Mouse (Mus musculus) kidney, embryonic 14.5 days (tissue): ENCODE results near the gene Chmp4b. TPM values are rescaled to one million over a fixed set of nuclear protein-coding genes. Genes with fewer than 3 reads are reported as not detected.

Source experiments
- ATAC-seq: fragments of 200-750 bp; cut with Nextera tagmentation; 2 replicates; pipeline ENCODE4 v1.8.0; 2017; ENCODE audit warnings: moderate number of reproducible peaks, mild to moderate bottlenecking, moderate TSS enrichment, moderate library complexity; ENCODE audit not compliant: low FRiP score, low TSS enrichment
- H3K27ac ChIP-seq: fragments of 300-500 bp; sonication (generic); 2 replicates; pipeline ENCODE4 v1.5.1; 2014; ENCODE audit warnings: low read depth, mild to moderate bottlenecking, low read length, moderate library complexity, mixed read lengths
- H3K27me3 ChIP-seq: fragments of 300-500 bp; sonication (generic); 2 replicates; pipeline ENCODE4 v1.6.1; 2014; ENCODE audit warnings: mild to moderate bottlenecking, low read length; ENCODE audit not compliant: control insufficient read depth, insufficient read depth
- H3K36me3 ChIP-seq: fragments of 300-500 bp; sonication (generic); 2 replicates; pipeline ENCODE4 v1.6.1; 2014; ENCODE audit warnings: low read length, mixed read lengths; ENCODE audit not compliant: control insufficient read depth, insufficient read depth
- H3K4me1 ChIP-seq: fragments of 300-500 bp; sonication (generic); 2 replicates; pipeline ENCODE4 v1.6.1; 2014; ENCODE audit warnings: low read length, mixed read lengths; ENCODE audit not compliant: control insufficient read depth, insufficient read depth
- H3K4me2 ChIP-seq: fragments of 300-500 bp; sonication (generic); replicated peaks from 2 replicates; pipeline ENCODE4 v1.6.1; 2014; ENCODE audit warnings: low read depth, mild to moderate bottlenecking, low read length
- H3K4me3 ChIP-seq: fragments of 300-500 bp; sonication (generic); 2 replicates; pipeline ENCODE4 v1.5.1; 2014; ENCODE audit warnings: mild to moderate bottlenecking, low read length
- H3K9ac ChIP-seq: fragments of 300-500 bp; sonication (generic); 2 replicates; pipeline ENCODE4 v1.6.1; 2014; ENCODE audit warnings: low read depth, mild to moderate bottlenecking, low read length, moderate library complexity
- H3K9me3 ChIP-seq: fragments of 300-500 bp; sonication (generic); 2 replicates; pipeline ENCODE4 v1.6.1; 2016; ENCODE audit warnings: low read length; ENCODE audit not compliant: control insufficient read depth
- WGBS: fragments of 180-500 bp; shearing (Covaris S2); extraction: QIAGEN DNeasy Blood & Tissue Kit; methylation state at CpG from one replicate; pipeline ENCODE4 v1.1.7; 2014; 5-methylcytosine and 5-hydroxymethylcytosine counted together
- polyA plus RNA-seq: library from polyadenylated mRNA; unstranded; fragments of >200 nt; fragmentation: Nextera tagmentation; extraction: Ambion mirVana; gene quantifications from 2 replicates; pipeline ENCODE4 v1.2.1, GENCODE M21; 2014

The Chmp4b gene
- polyA plus RNA-seq = 13.9 and 19.5 TPM in 2 replicates

DNA sequence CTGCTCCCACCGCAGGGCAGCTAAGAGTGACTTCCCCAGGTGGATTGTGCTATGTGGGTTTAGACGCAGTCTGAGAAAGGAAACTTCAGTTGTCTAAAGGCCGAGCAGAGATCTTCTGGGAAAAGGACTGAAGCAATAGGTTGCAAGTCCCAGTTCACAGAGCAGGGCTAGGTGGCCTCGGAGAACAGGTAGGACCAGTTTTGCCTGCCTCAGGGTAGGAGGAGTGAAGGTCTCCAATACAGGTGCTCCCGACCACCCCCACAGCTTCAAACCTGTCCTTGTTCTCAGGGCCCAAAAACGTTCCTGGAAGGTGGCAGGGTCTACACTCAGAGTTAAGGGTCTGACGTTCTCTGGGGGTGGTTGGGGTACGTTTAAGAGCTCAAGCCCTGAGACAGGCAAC, at the start of gene Chmp4b:
Gene Chmp4b, plus strand, starts transcription at position 343 of the 400 bp plus-strand sequence.
- WGBS = 45% methylated on average over 8 of the region's 8 CpGs
- peak within 1 kb of the TSS; percentile 69; the same call in 1 of the 2 replicates for H3K27ac ChIP-seq
- ATAC-seq = 0 out of 2 replicates have a peak, but pooled peaks have one; percentile 20

DNA sequence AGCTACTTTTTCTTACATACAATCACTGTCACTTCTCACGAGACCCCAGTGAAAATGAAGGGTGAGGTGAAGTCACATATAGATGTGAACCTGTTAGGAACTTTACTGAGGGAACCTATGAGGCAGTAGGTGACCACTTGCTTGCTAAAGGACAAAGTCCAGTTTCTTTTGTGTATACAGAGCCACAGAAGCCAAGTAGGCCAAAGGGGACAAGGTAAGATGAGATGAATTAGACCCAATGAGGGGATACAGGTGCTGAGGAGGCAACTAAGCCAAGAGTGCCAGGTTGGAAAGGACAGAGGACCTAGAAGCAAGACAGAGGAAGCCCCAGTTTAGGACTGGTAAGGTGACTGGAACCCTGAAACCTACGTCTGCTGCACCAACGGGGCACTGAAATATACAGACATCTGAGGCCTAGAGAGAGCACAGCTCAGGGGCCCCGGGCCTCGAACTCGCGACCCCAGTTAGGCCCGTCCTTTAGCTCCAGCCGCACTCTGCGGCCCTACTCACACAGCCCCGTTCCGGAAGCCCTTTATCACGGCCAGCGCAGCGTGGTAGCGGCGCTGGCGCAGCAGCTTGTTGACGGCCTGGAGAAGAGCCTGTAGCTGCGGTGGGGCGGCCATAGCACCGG, 48.4 kb upstream of the Chmp4b start:
- Histone ChIP-seq H3K9ac (peak overlapping the region; percentile 78), H3K36me3 (no peaks in the 10 kb centered on the region), H3K27ac (0 out of 2 replicates have a peak overlapping the region, but pooled peaks have one; percentile 30), H3K4me2 (peak overlapping the region; percentile 72), H3K4me3 (peak overlapping the region; percentile 81), H3K4me1 (peaks cover 11% of the 10 kb centered on the region), H3K9me3 (no peaks in the 10 kb centered on the region), H3K27me3 (no peaks in the 10 kb centered on the region)
- no peak for ATAC-seq
- 18% methylated on average over 22 of the region's 22 CpGs for WGBS

More for the DNA sequence above, at the start of gene Chmp4b:
- H3K9me3 ChIP-seq = no peaks in the 10 kb centered on the region
- H3K9ac ChIP-seq = no peak within 1 kb of the TSS
- 0 out of 2 replicates have a peak within 1 kb of the TSS, but pooled peaks have one; percentile 5 for H3K4me2 ChIP-seq
- no peaks in the 10 kb centered on the region for H3K27me3 ChIP-seq
- no peak within 1 kb of the TSS for H3K4me3 ChIP-seq
- no peaks in the 10 kb centered on the region for H3K36me3 ChIP-seq
- no peaks in the 10 kb centered on the region for H3K4me1 ChIP-seq

DNA sequence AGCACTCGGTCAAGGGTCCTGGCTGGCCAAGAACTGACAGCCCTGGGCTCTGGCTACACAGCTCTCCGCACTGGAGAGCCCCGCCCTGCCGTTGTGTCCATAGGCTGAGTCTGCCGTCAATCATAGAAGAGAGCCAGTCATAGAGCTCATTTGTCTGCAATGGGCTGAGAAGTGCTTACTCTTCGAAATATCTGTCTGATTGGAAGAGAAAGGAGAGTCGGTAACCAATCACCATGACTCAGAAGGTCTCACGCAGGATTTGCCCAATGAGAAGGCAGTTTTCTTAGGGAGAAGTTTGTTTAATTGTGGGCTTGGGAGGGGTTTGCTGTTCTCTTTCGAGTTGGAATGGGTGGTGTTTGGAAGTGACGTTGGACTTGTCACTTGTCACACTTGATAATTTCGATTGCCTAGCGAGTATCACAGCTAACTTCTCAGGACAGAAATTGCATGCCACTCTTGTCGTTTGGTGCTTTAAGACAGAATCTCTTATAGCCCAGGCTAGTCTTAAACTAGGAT, 47.8 kb upstream of the Chmp4b start, which contains the start of gene Pxmp4:
Gene Pxmp4, minus strand, starts transcription at position 71 of the 516 bp plus-strand sequence.
- peaks cover 11% of the 10 kb centered on the region for H3K4me1 ChIP-seq
- ATAC-seq = peak; percentile 100
- H3K4me3 ChIP-seq = peak within 1 kb of the TSS; percentile 81
- H3K27me3 ChIP-seq = no peaks in the 10 kb centered on the region
- no peaks in the 10 kb centered on the region for H3K9me3 ChIP-seq
- peak within 1 kb of the TSS; percentile 47; the same call in 1 of the 2 replicates for H3K27ac ChIP-seq
- WGBS = under 1% methylated on average over 13 of the region's 13 CpGs
- H3K36me3 ChIP-seq = no peaks in the 10 kb centered on the region
- H3K4me2 ChIP-seq = peak within 1 kb of the TSS; percentile 72
- peak within 1 kb of the TSS; percentile 78 for H3K9ac ChIP-seq

DNA sequence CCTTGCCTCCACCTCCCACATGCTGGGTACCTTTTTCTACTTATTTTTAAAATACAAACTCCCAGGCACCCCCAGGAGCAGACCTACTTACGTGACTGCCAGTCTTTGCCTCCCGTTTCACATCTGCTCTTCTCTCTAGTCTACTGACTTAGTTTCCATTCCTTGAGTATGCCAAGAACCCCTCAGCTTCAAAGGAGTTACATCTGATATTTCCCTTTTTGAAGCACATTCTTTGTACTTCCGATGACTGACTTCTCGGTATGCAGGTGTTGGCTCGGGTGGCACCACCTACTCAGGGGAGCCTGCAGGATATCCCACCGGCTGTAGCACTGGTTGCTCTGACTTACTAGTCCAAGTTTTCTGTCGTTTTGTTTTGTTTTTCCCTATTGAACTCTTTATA, 47.3 kb upstream of the Chmp4b start:
- Histone ChIP-seq H3K9ac (peak overlapping the region; percentile 42; the same call in 1 of the 2 replicates), H3K4me1 (peaks cover 11% of the 10 kb centered on the region), H3K36me3 (no peaks in the 10 kb centered on the region), H3K4me2 (peak overlapping the region; percentile 64), H3K4me3 (peak overlapping the region; percentile 81), H3K27ac (peak overlapping the region; percentile 47; the same call in 1 of the 2 replicates), H3K27me3 (no peaks in the 10 kb centered on the region), H3K9me3 (no peaks in the 10 kb centered on the region)
- 35% methylated on average over 7 of the region's 7 CpGs for WGBS
- no peak for ATAC-seq

DNA sequence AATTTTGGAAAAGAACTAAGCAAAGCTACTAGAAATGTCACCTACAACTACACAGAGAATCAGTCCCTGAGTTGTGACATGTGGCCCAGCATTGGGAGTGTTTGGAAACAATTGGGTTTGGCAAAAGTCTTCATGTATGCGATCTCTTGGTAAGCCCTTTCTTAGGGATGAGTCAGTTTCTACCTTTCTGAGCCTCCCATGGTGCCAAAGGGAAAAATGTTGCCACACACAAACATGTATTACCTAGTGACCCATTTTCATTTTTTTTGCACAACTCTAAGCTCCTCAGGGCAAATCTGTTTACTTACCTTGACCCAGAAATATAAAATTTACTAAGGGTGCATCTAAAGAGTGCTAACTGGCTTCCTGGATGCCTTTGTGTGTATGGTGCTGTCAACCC, 44.5 kb upstream of the Chmp4b start:
- H3K36me3 ChIP-seq = no peaks in the 10 kb centered on the region
- H3K27me3 ChIP-seq = no peaks in the 10 kb centered on the region
- H3K27ac ChIP-seq = no peak overlapping the region
- H3K4me3 ChIP-seq = no peak overlapping the region
- no peaks in the 10 kb centered on the region for H3K9me3 ChIP-seq
- peaks cover 11% of the 10 kb centered on the region for H3K4me1 ChIP-seq
- H3K9ac ChIP-seq = no peak overlapping the region
- no peak overlapping the region for H3K4me2 ChIP-seq
- 77% methylated on average over 1 of the region's 1 CpGs for WGBS
- no peak for ATAC-seq

DNA sequence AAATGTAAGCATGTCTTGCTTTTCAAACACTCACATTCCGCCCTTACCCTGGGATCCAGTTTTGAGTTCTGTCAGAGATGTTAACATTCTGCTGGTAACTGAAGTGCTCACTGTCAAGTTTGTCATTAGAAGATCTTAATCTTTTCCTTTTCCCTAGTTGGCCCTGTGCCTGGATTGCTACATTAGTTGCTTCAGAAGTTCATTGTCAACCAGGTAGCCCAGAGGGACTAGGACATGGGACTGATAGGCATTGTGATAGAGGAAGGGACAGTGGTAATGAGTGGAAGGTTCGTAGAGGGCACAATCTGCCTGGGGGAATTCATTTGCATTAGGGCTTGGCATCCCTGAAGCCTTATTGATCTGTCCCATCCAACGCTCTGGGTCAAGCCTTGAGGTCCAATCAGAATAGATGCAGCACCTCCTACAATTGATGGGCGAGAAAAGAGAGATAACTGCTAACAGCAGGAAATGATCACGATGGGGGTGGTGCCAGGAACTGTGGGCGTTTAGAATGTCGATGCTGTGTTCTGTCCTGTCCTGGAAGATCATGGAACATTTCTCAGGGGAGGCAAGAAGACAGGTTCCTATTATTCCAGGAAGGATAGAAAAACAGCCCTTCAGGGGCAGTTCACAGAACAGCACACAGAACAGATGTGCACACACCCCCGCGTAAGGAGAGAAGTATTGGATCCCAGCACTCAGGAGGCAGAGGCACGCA, 42.3 kb upstream of the Chmp4b start:
- no peak for ATAC-seq
- no peaks in the 10 kb centered on the region for H3K27me3 ChIP-seq
- no peaks in the 10 kb centered on the region for H3K36me3 ChIP-seq
- no peak overlapping the region for H3K4me2 ChIP-seq
- H3K4me1 ChIP-seq = peaks cover 10% of the 10 kb centered on the region
- WGBS = 62% methylated on average over 10 of the region's 10 CpGs
- no peak overlapping the region for H3K27ac ChIP-seq
- H3K4me3 ChIP-seq = no peak overlapping the region
- H3K9me3 ChIP-seq = no peaks in the 10 kb centered on the region
- no peak overlapping the region for H3K9ac ChIP-seq

DNA sequence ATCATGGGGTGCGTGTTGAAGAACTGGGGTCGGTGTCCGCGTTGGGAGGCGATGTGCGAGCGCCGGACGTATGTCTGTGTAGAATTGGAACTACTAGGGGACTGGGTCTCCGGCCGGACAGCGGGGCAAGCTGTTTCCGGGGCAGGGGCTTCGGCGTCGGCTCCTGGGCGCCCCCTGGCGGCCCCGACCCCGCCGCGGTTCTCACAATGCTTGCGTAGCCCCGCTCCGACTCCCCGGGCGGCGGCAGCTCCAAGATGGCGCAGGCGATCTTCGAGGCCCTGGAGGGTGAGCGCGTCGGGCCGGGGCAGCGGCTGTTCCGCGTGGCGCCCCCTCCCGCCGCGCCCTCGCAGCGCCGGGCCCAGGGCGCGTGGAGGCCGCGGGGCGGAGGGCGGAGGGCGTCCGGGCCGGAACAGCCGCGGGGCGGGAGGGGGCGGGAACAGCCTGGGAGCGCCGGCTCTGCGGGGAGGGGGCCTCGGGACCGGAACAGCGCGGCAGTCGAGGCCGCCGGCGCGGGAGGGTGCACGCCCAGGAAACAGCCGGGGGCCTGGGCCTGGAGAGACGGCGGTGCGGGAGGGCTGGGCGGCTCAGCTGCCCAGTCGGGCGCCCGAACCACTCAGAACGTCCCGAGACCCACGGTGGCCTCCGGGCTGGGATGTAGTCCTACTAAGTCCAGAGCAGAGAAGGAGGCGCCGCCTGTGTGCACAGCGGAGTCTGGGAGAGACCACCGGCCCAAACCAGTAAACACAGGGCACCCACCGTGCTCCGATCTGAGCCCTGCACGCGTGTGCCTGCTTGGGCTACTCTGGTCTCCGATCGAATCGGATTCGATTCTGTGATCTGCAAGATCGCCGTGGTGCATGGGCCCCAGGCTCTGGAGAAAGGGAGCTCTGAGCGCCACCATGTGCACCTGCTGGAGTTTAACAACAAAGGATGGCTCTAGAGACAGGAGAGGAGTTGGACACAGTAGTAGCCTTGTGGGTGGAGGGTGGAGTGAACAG, 38.1 kb upstream of the Chmp4b start, which contains the start of the genes Zfp341 and 4930519P11Rik:
Gene Zfp341, plus strand, starts transcription at position 180 of the 998 bp plus-strand sequence.
Gene 4930519P11Rik, minus strand, starts transcription at position 320 of the 998 bp plus-strand sequence.
- Histone ChIP-seq H3K4me2 (peak within 1 kb of the TSS; percentile 75), H3K27me3 (no peaks in the 10 kb centered on the region), H3K9ac (peak within 1 kb of the TSS; percentile 88), H3K4me3 (peak within 1 kb of the TSS; percentile 57), H3K4me1 (peaks cover 14% of the 10 kb centered on the region), H3K27ac (peak within 1 kb of the TSS; percentile 98), H3K9me3 (no peaks in the 10 kb centered on the region), H3K36me3 (no peaks in the 10 kb centered on the region)
- WGBS = under 1% methylated on average over 76 of the region's 98 CpGs
- ATAC-seq = peak; percentile 94
